Mouse (Mus musculus) granulocyte monocyte progenitor cell, adult 5-6 weeks (primary cell): ENCODE measurements at regions not wholly inside any gene's neighbourhood (a gene's known extent, or its start where the extent isn't known, plus 50 kb on each side); places are given as distances from the start of the nearest gene placed in this dataset.

Experiments used
- ATAC-seq: replicated peaks from 2 replicates; pipeline ENCODE4 v1.8.0; 2016; ENCODE audit warnings: mild to moderate bottlenecking, moderate TSS enrichment, inconsistent platforms; ENCODE audit not compliant: poor library complexity, severe bottlenecking

- ATAC-seq: no peak
Measured at GRCm38 (mm10) chr3:135767211-135767927, 57.7 kb upstream of the Slc39a8 start.

GRCm38 (mm10) chr3:135757888-135758287, 66.5 kb upstream of the Nfkb1 start:
- 0 out of 2 replicates have a peak, but pooled peaks have one; percentile 17 for ATAC-seq

GRCm38 (mm10) chr3:135756811-135757210, 65.5 kb upstream of the Nfkb1 start:
- ATAC-seq: no peak

- no peak for ATAC-seq
Measured at GRCm38 (mm10) chr3:135750736-135751135, 59.4 kb upstream of the Nfkb1 start.

DNA sequence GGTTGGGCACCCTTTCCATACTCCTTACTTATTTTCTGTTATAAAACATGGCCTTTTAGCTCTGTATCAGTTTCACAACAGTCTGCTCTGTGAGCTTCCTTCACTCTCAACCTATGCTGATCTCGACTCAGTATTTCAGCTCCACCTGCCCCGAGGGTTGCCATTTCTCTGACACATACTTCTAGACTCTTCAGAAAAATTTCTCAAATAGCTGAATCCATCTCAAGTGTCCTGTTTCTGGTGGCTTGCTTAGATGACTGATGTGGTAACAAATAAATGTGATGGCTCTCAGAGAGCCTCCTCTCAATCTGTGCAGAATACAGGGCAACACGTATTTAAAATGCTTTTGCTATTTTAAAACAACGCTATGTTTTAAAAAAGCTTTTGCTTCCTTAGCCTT, 54.1 kb upstream of the Nfkb1 start:
- ATAC-seq: no peak
